Mouse (Mus musculus) ES-E14 (cell line): ENCODE data around the gene Ebf3. TPM values are rescaled to one million over a fixed set of nuclear protein-coding genes. Genes with fewer than 3 reads are reported as not detected.

Source experiments
- DNase-seq: peaks from one replicate; pipeline ENCODE4 v3.0.0-alpha.2; 2013; ENCODE audit warnings: low read depth, low spot score
- H3K27ac ChIP-seq: 2 replicates; pipeline ENCODE4 v1.5.1; 2012; ENCODE audit warnings: low read depth, mild to moderate bottlenecking, low read length, moderate library complexity, mixed read lengths; ENCODE audit not compliant: poor library complexity, insufficient read depth, severe bottlenecking
- H3K36me3 ChIP-seq: 2 replicates; pipeline ENCODE4 v1.6.1; 2012; ENCODE audit warnings: mild to moderate bottlenecking, low read length, moderate library complexity, mixed read lengths; ENCODE audit not compliant: control insufficient read depth, poor library complexity, insufficient read depth, severe bottlenecking
- H3K4me1 ChIP-seq, 2 experiments: fragments of 150-350 bp in 1 of 2; sonication (generic) in 1 of 2; 2 replicates each; pipeline ENCODE4 v1.6.1; 2012; ENCODE audit warnings: low read length in 2 of 2, mild to moderate bottlenecking in 1 of 2, mixed read lengths in 1 of 2; ENCODE audit not compliant: control insufficient read depth in 2 of 2, insufficient read depth in 2 of 2, poor library complexity in 1 of 2
- H3K4me3 ChIP-seq, 2 experiments: fragments of 150-350 bp in 1 of 2; sonication (generic) in 1 of 2; 2 replicates each; pipeline ENCODE4 v1.5.1; 2012; ENCODE audit warnings: low read length in 2 of 2, low read depth in 1 of 2, mild to moderate bottlenecking in 1 of 2, mixed read lengths in 1 of 2; ENCODE audit not compliant: insufficient read depth in 1 of 2, poor library complexity in 1 of 2, severe bottlenecking in 1 of 2
- H3K9ac ChIP-seq: 2 replicates; pipeline ENCODE4 v1.6.1; 2012; ENCODE audit warnings: low read depth, mild to moderate bottlenecking, low read length, mixed read lengths; ENCODE audit not compliant: poor library complexity, insufficient read depth, severe bottlenecking
- H3K9me3 ChIP-seq: fragments of 150-350 bp; sonication (generic); 2 replicates; pipeline ENCODE4 v1.6.1; 2012; ENCODE audit warnings: low read depth, mild to moderate bottlenecking, low read length; ENCODE audit not compliant: control insufficient read depth, insufficient read depth
- CHD2 ChIP-seq: IDR thresholded peaks from 2 replicates; pipeline ENCODE4 v1.6.1; 2014; ENCODE audit warnings: mild to moderate bottlenecking, low read depth, low read length, inconsistent platforms
- HCFC1 ChIP-seq: IDR thresholded peaks from 2 replicates; pipeline ENCODE4 v1.6.1; 2012; ENCODE audit warnings: low read length, inconsistent platforms, borderline replicate concordance; ENCODE audit not compliant: insufficient read depth
- MAFK ChIP-seq: IDR thresholded peaks from 2 replicates; pipeline ENCODE4 v1.6.1; 2014; ENCODE audit warnings: mild to moderate bottlenecking, low read depth, low read length, inconsistent platforms; ENCODE audit not compliant: insufficient read depth
- ZC3H11A ChIP-seq: IDR thresholded peaks from 2 replicates; pipeline ENCODE4 v1.6.1; 2012; ENCODE audit warnings: low read depth, mild to moderate bottlenecking, inconsistent platforms, low read length, borderline replicate concordance
- ZNF384 ChIP-seq: IDR thresholded peaks from 2 replicates; pipeline ENCODE4 v1.6.1; 2012; ENCODE audit warnings: low read depth, low read length, inconsistent platforms
- in situ Hi-C, 2 experiments: fragments of 600-800 bp; cut with MboI; formaldehyde crosslinking; loops; one replicate each; pipeline ENCODE4 v1.15.1; 2025; ENCODE audit warnings: low sequenced_read_pairs in 2 of 2, inconsistent platforms in 1 of 2; ENCODE audit not compliant: unreplicated experiment in 2 of 2
- total RNA-seq: library from RNA; depleted of rRNA; stranded (reverse); fragments of 300-350 nt; gene quantifications from 2 replicates; pipeline ENCODE4 v1.2.3, GENCODE M21; 2012

Gene Ebf3
- total RNA-seq, 1 experiment = 0.22 TPM

GRCm38 (mm10) chr7:137218706-137219105 lies 95.5 kb downstream of the Ebf3 start:
- Histone ChIP-seq H3K4me1 (no peaks in the 10 kb centered on the region), H3K36me3 (no peaks in the 10 kb centered on the region), H3K4me3 (no peak overlapping the region), H3K9me3 (no peaks in the 10 kb centered on the region), H3K27ac (no peak overlapping the region), H3K9ac (no peak overlapping the region)
- no peak for DNase-seq
- no peak for TF ChIP-seq ZNF384
- no peak for TF ChIP-seq CHD2
- TF ChIP-seq MAFK = no peak
- TF ChIP-seq HCFC1 = no peak
- no peak for TF ChIP-seq ZC3H11A
- in situ Hi-C loops = no loop called here

- no peak overlapping the region for H3K9ac ChIP-seq
Observed at GRCm38 (mm10) chr7:137213444-137213843, 100.8 kb downstream of the Ebf3 start.

GRCm38 (mm10) chr7:137211332-137211731 lies 102.9 kb downstream of the Ebf3 start:
- Histone ChIP-seq H3K9ac (no peak overlapping the region), H3K36me3 (no peaks in the 10 kb centered on the region), H3K27ac (no peak overlapping the region), H3K9me3 (no peaks in the 10 kb centered on the region), H3K4me1 (no peaks in the 10 kb centered on the region), H3K4me3 (no peak overlapping the region)
- in situ Hi-C loops = no loop called here
- DNase-seq = no peak
- TF ChIP-seq MAFK = no peak
- TF ChIP-seq ZNF384 = no peak
- no peak for TF ChIP-seq HCFC1
- TF ChIP-seq CHD2 = no peak
- TF ChIP-seq ZC3H11A = no peak

More at GRCm38 (mm10) chr7:137213444-137213843, 100.8 kb downstream of the Ebf3 start:
- no peaks in the 10 kb centered on the region for H3K4me1 ChIP-seq
- H3K27ac ChIP-seq = no peak overlapping the region
- TF ChIP-seq CHD2 (no peak), ZC3H11A (no peak)
- no peak for DNase-seq
- in situ Hi-C loops = no loop called here
- no peaks in the 10 kb centered on the region for H3K36me3 ChIP-seq
- no peak overlapping the region for H3K4me3 ChIP-seq
- H3K9me3 ChIP-seq = no peaks in the 10 kb centered on the region

- Histone ChIP-seq H3K36me3 (no peaks in the 10 kb centered on the region), H3K9me3 (no peaks in the 10 kb centered on the region), H3K4me3 (no peak overlapping the region), H3K4me1 (no peaks in the 10 kb centered on the region), H3K9ac (no peak overlapping the region), H3K27ac (no peak overlapping the region)
- no peak for DNase-seq
- TF ChIP-seq CHD2 (no peak), ZC3H11A (no peak), MAFK (no peak), ZNF384 (no peak), HCFC1 (no peak)
- in situ Hi-C loops = no loop called here
Observed at GRCm38 (mm10) chr7:137209688-137210345, 104.4 kb downstream of the Ebf3 start.

GRCm38 (mm10) chr7:137208556-137208955 lies 105.7 kb downstream of the Ebf3 start:
- H3K27ac ChIP-seq = no peak overlapping the region
- H3K4me3 ChIP-seq = no peak overlapping the region
- H3K4me1 ChIP-seq = no peaks in the 10 kb centered on the region
- TF ChIP-seq ZNF384 = no peak
- TF ChIP-seq CHD2 = no peak
- no peak for TF ChIP-seq MAFK
- no peak for TF ChIP-seq HCFC1
- TF ChIP-seq ZC3H11A = no peak
- H3K9ac ChIP-seq = no peak overlapping the region
- DNase-seq = no peak
- in situ Hi-C loops = no loop called here
- no peaks in the 10 kb centered on the region for H3K36me3 ChIP-seq
- no peaks in the 10 kb centered on the region for H3K9me3 ChIP-seq
